Mouse (Mus musculus) kidney, adult 2 months (tissue): ENCODE measurements around the gene Ehd1.

Source experiments
- CTCF ChIP-seq: fragments of 200-500 bp; conservative IDR thresholded peaks from 2 replicates; pipeline ENCODE4 v1.5.1; 2011; ENCODE audit warnings: low read depth, mild to moderate bottlenecking, control low read depth, low read length, moderate library complexity, mixed read lengths; ENCODE audit not compliant: insufficient read depth, insufficient read length
- POLR2A ChIP-seq: fragments of 200-500 bp; IDR thresholded peaks from one replicate; pipeline ENCODE4 v1.6.1; 2011; ENCODE audit warnings: low read depth, low read length, control low read depth

- TF ChIP-seq CTCF (no peak), POLR2A (no peak)
Measured at GRCm38 (mm10) chr19:6289696-6290238, 13.2 kb downstream of the Ehd1 start.
